Mouse (Mus musculus) limb, embryonic 15.5 days (tissue): ENCODE measurements around the gene Defb11. TPM values are rescaled to one million over a fixed set of nuclear protein-coding genes. Genes with fewer than 3 reads are reported as not detected.

ENCODE experiments used
- polyA plus RNA-seq: library from polyadenylated mRNA; unstranded; fragments of >200 nt; fragmentation: Nextera tagmentation; extraction: Ambion mirVana; gene quantifications from 2 replicates; pipeline ENCODE4 v1.2.1, GENCODE M21; 2015

The Defb11 gene
- polyA plus RNA-seq, 1 experiment from 2014 or later: not detected

Other genes with a start within 250 kb of the Defb11 start
- not detected in 2 replicates for gene Defa34, start 240.6 kb downstream of the Defb11 start, polyA plus RNA-seq
- gene AY761184, start 202.8 kb downstream of the Defb11 start, polyA plus RNA-seq: not detected in 2 replicates
- not detected in 2 replicates for gene Defa24, start 171.9 kb downstream of the Defb11 start, polyA plus RNA-seq
- gene Defb50, start 82.9 kb downstream of the Defb11 start, polyA plus RNA-seq: not detected in 2 replicates
- 1.3 TPM in 1 of 2 replicates, not detected in the other for gene Defb2, start 66.5 kb downstream of the Defb11 start, polyA plus RNA-seq
- gene Defb10, start 47.5 kb downstream of the Defb11 start, polyA plus RNA-seq: not detected in 2 replicates
- not detected in 2 replicates for gene Defb9, start 21.0 kb downstream of the Defb11 start, polyA plus RNA-seq
- gene Defb15, start 26.3 kb upstream of the Defb11 start, polyA plus RNA-seq: not detected in 2 replicates
- not detected in 2 replicates for gene Defb35, start 31.9 kb upstream of the Defb11 start, polyA plus RNA-seq
- not detected in 2 replicates for gene Defb13, start 40.4 kb upstream of the Defb11 start, polyA plus RNA-seq
- not detected in 2 replicates for gene Fam90a1a, start 52.3 kb upstream of the Defb11 start, polyA plus RNA-seq
- not detected in 2 replicates for gene Ccdc70, start 63.4 kb upstream of the Defb11 start, polyA plus RNA-seq
- gene Atp7b, start 153.9 kb upstream of the Defb11 start, polyA plus RNA-seq: 0.27 and 0.29 TPM in 2 replicates
- gene Alg11, start 154.3 kb upstream of the Defb11 start, polyA plus RNA-seq: 32.6 and 35.6 TPM in 2 replicates
- gene Nek5, start 218.6 kb upstream of the Defb11 start, polyA plus RNA-seq: 0.07 and 0.19 TPM in 2 replicates